8 mouse cellular contexts compared by ENCODE assay signal in the genomic region with DNA sequence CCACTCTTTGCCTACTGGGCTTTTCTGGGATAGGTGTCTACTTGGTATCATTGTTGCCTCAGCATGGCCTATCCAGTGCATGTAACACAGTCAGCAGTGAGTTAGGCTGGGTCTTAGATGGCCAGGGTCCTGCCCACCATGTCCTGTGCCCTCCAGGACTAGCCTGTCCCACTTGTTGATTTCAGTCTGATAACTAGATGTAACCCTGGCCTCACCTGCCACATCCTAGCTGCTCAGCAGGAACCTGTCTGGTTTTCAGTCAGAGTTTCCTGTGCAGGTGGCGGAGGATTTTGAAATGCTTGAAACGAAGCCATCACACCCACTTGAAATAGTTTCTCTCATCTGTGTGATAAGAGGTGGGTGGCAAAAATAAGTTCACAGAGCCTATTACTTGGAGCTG.
DNase-seq lines count a peak whose midpoint lies in the region; ATAC-seq lines count a peak whose summit lies in the region.
"Had no signal": no experiment of that assay in that cellular context is flagged by ENCODE, and none has a peak within 500 bp of the region (broad histone marks: within the 10 kb centered on the region; RNA-seq: fewer than 3 reads in every experiment).

No protein-coding gene starts in this region.

- no peak overlapping the region for H3K4me3 ChIP-seq in heart, embryonic 16.5 days (ENCODE audit: low read length)
- no peak overlapping the region for H3K4me3 ChIP-seq in forebrain, embryonic 10.5 days

- H3K36me3 ChIP-seq in heart, embryonic 16.5 days (ENCODE audit: control insufficient read depth, insufficient read depth): peaks cover 4% of the 10 kb centered on the region; the same call in 1 of the 2 replicates
- H3K36me3 ChIP-seq in forebrain, embryonic 10.5 days (replicated peaks): no peaks in the 10 kb centered on the region

- H3K4me1 ChIP-seq in heart, embryonic 16.5 days (ENCODE audit: control insufficient read depth, insufficient read depth, low read length): peaks cover 64% of the 10 kb centered on the region
- H3K4me1 ChIP-seq in forebrain, embryonic 10.5 days: peaks cover 18% of the 10 kb centered on the region

- no peaks in the 10 kb centered on the region for H3K27me3 ChIP-seq in heart, embryonic 16.5 days (ENCODE audit: control insufficient read depth, insufficient read depth, low read length)
- no peaks in the 10 kb centered on the region for H3K27me3 ChIP-seq in forebrain, embryonic 10.5 days (ENCODE audit: poor library complexity, severe bottlenecking)

- 39% methylated on average over 2 of the region's 2 CpGs for WGBS in heart, embryonic 16.5 days
- 92% methylated on average over 2 of the region's 2 CpGs for WGBS in forebrain, embryonic 10.5 days

- H3K27ac ChIP-seq in heart, embryonic 16.5 days (ENCODE audit: low read length): peak overlapping the region; percentile 81
- no peak overlapping the region for H3K27ac ChIP-seq in forebrain, embryonic 10.5 days

- peak overlapping the region; percentile 11; the same call in 1 of the 2 replicates for H3K4me2 ChIP-seq in heart, embryonic 16.5 days (ENCODE audit: low read depth, low read length)

- no peaks in the 10 kb centered on the region for H3K9me3 ChIP-seq in heart, embryonic 16.5 days (replicated peaks; ENCODE audit: control insufficient read depth, low read length)
- H3K9me3 ChIP-seq in forebrain, embryonic 10.5 days: no peaks in the 10 kb centered on the region

- no peak overlapping the region for H3K9ac ChIP-seq in heart, embryonic 16.5 days (ENCODE audit: low read length)

- peak; percentile 41 for DNase-seq in 3134 (ENCODE audit: extremely low read depth, insufficient read length, low spot score)
- DNase-seq in 3T3-L1 (ENCODE audit: low read depth, low spot score): peak; percentile 32
- DNase-seq in left cerebral cortex, adult 9 months (ENCODE audit: low spot score in 2 of 2): no peak
- DNase-seq in forebrain, embryonic 10.5 days (ENCODE audit: extremely low spot score, low spot score): no peak
- DNase-seq in left cerebral cortex, adult 11 months (ENCODE audit: low spot score): no peak
- DNase-seq: cerebellum, adult 8-10 months had no signal

- ATAC-seq in heart, embryonic 16.5 days (replicated peaks; ENCODE audit: extremely low read depth, insufficient read depth, low FRiP score): peak; percentile 53; the same call in 1 of the 2 replicates
- ATAC-seq in megakaryocyte, adult 5-6 weeks (ENCODE audit: poor library complexity, severe bottlenecking): 0 out of 2 replicates have a peak, but pooled peaks have one; percentile 20

Comparison
In these comparisons a context has a peak if more than half of its experiments do, and no peak if none do; other contexts are left out.
1. DNase-seq: peak in 3134 (single experiment) and 3T3-L1 (single experiment); none in left cerebral cortex, adult 9 months (0 of 2), forebrain, embryonic 10.5 days (single experiment) and left cerebral cortex, adult 11 months (single experiment).